11 mouse cellular contexts compared by ENCODE assay signal in the genomic region with DNA sequence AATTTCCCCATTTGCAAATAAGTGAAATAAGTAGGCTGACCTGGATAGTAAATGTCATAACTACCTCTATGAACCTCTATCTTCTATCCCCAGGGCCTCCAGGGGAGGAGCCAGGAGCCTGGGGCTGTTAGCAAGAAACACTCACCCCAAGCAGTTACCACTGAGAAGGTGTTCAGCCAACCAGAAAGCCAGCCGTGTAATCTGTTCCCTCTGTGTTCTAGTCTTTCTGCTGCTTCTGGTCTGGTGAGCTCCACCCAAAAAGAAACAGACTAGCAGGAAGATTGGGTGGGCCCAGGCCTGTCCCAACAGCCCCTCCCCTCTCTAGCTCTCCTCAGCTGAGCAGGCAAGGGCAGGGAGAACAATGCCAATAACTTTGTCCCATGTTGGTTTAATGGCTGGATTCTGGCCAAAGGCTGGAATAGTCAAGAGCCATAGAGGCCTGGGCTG. TPM values are rescaled to one million over a fixed set of nuclear protein-coding genes. Genes with fewer than 3 reads are reported as not detected.
DNase-seq lines count a peak whose midpoint lies in the region; ATAC-seq and TF ChIP-seq lines count a peak whose summit lies in the region.
"Had no signal": no experiment of that assay in that cellular context is flagged by ENCODE, and none has a peak within 500 bp of the region (broad histone marks: within the 10 kb centered on the region; RNA-seq: fewer than 3 reads in every experiment).

No protein-coding gene starts in this region.

- intact Hi-C loops in heart, postnatal 10 days (cut with DNase I): no loop called here

- H3K4me3 ChIP-seq in hindbrain, embryonic 10.5 days: no peak overlapping the region
- no peak overlapping the region for H3K4me3 ChIP-seq in hindbrain, postnatal 0 days (ENCODE audit: low read length)
- no peak overlapping the region for H3K4me3 ChIP-seq in bone marrow, adult 2 months (replicated peaks; ENCODE audit: control insufficient read depth, low read depth, low read length)
- H3K4me3 ChIP-seq in hindbrain, embryonic 13.5 days: no peak overlapping the region
- no peak overlapping the region for H3K4me3 ChIP-seq in forebrain, embryonic 14.5 days (ENCODE audit: low read depth, low read length)
- H3K4me3 ChIP-seq: midbrain, embryonic 12.5 days had no signal

- H3K4me1 ChIP-seq in hindbrain, embryonic 10.5 days (replicated peaks): peaks cover 5% of the 10 kb centered on the region; the same call in 1 of the 2 replicates
- H3K4me1 ChIP-seq in hindbrain, postnatal 0 days (ENCODE audit: insufficient read depth, low read length): peaks cover 8% of the 10 kb centered on the region
- H3K4me1 ChIP-seq in bone marrow, adult 2 months (ENCODE audit: control insufficient read depth, insufficient read depth, low read length): no peaks in the 10 kb centered on the region; the same call in 1 of the 2 replicates
- peaks cover 8% of the 10 kb centered on the region; the same call in 1 of the 2 replicates for H3K4me1 ChIP-seq in hindbrain, embryonic 13.5 days (replicated peaks)
- 0 out of 2 replicates have a peak, but pooled peaks cover 7% of the 10 kb centered on the region for H3K4me1 ChIP-seq in forebrain, embryonic 14.5 days (ENCODE audit: control insufficient read depth, insufficient read depth, low read length)
- H3K4me1 ChIP-seq: midbrain, embryonic 12.5 days had no signal

- no peak overlapping the region for H3K4me2 ChIP-seq in hindbrain, postnatal 0 days (ENCODE audit: low read depth, low read length)
- H3K4me2 ChIP-seq in hindbrain, embryonic 13.5 days: no peak overlapping the region
- H3K4me2 ChIP-seq in forebrain, embryonic 14.5 days (ENCODE audit: low read length): no peak overlapping the region
- H3K4me2 ChIP-seq: midbrain, embryonic 12.5 days had no signal

- H3K9me3 ChIP-seq in hindbrain, embryonic 10.5 days: no peaks in the 10 kb centered on the region
- H3K9me3 ChIP-seq in hindbrain, postnatal 0 days (ENCODE audit: low read length): no peaks in the 10 kb centered on the region
- H3K9me3 ChIP-seq in hindbrain, embryonic 13.5 days: no peaks in the 10 kb centered on the region
- no peaks in the 10 kb centered on the region for H3K9me3 ChIP-seq in forebrain, embryonic 14.5 days (replicated peaks; ENCODE audit: control insufficient read depth, low read length)
- H3K9me3 ChIP-seq: midbrain, embryonic 12.5 days had no signal

- H3K9ac ChIP-seq in hindbrain, postnatal 0 days (replicated peaks; ENCODE audit: low read length): no peak overlapping the region
- no peak overlapping the region for H3K9ac ChIP-seq in hindbrain, embryonic 13.5 days
- H3K9ac ChIP-seq in forebrain, embryonic 14.5 days (ENCODE audit: low read length): no peak overlapping the region
- H3K9ac ChIP-seq: midbrain, embryonic 12.5 days had no signal

- H3K27ac ChIP-seq in hindbrain, embryonic 10.5 days: peak overlapping the region; percentile 40; the same call in 1 of the 2 replicates
- H3K27ac ChIP-seq in hindbrain, postnatal 0 days: no peak overlapping the region
- H3K27ac ChIP-seq in bone marrow, adult 2 months (ENCODE audit: control insufficient read depth, insufficient read depth, low read depth, low read length, poor library complexity): peak overlapping the region; percentile 46
- no peak overlapping the region for H3K27ac ChIP-seq in hindbrain, embryonic 13.5 days
- no peak overlapping the region for H3K27ac ChIP-seq in forebrain, embryonic 14.5 days (ENCODE audit: low read depth, low read length)
- H3K27ac ChIP-seq: midbrain, embryonic 12.5 days had no signal

- no peak for DNase-seq in hindbrain, embryonic 10.5 days (ENCODE audit: low spot score)
- DNase-seq in hindbrain, postnatal 0 days (ENCODE audit: low spot score): no peak
- DNase-seq in heart, postnatal 10 days: peak; percentile 67 to 72
- DNase-seq in forebrain, embryonic 14.5 days (ENCODE audit: low spot score): no peak
- DNase-seq: cerebellum, postnatal 36 days had no signal

- TF ChIP-seq POLR2A in bone marrow, adult 2 months (IDR thresholded peaks at IDR 0.05; ENCODE audit: borderline replicate concordance, control insufficient read depth, low read depth, low read length): no peak

- WGBS in hindbrain, embryonic 10.5 days: 42% methylated on average over 1 of the region's 1 CpGs
- WGBS in hindbrain, postnatal 0 days: 19% methylated on average over 1 of the region's 1 CpGs
- 21% methylated on average over 1 of the region's 1 CpGs for WGBS in bone marrow, adult 2 months
- WGBS in hindbrain, embryonic 13.5 days: 56% methylated on average over 1 of the region's 1 CpGs
- WGBS in forebrain, embryonic 14.5 days: 52% methylated on average over 1 of the region's 1 CpGs

- H3K27me3 ChIP-seq in hindbrain, embryonic 10.5 days (ENCODE audit: insufficient read depth, poor library complexity, severe bottlenecking): peaks cover 9% of the 10 kb centered on the region; the same call in 1 of the 2 replicates
- H3K27me3 ChIP-seq in hindbrain, postnatal 0 days (ENCODE audit: insufficient read depth, low read length): no peaks in the 10 kb centered on the region
- H3K27me3 ChIP-seq in hindbrain, embryonic 13.5 days: 0 out of 2 replicates have a peak, but pooled peaks cover 3% of the 10 kb centered on the region
- no peaks in the 10 kb centered on the region for H3K27me3 ChIP-seq in forebrain, embryonic 14.5 days (replicated peaks; ENCODE audit: control insufficient read depth, insufficient read depth, low read length)

- H3K36me3 ChIP-seq in hindbrain, embryonic 10.5 days: no peaks in the 10 kb centered on the region
- H3K36me3 ChIP-seq in hindbrain, postnatal 0 days (ENCODE audit: insufficient read depth, low read length): no peaks in the 10 kb centered on the region
- H3K36me3 ChIP-seq in hindbrain, embryonic 13.5 days: no peaks in the 10 kb centered on the region
- no peaks in the 10 kb centered on the region for H3K36me3 ChIP-seq in forebrain, embryonic 14.5 days (ENCODE audit: control insufficient read depth, insufficient read depth, low read length)
- H3K36me3 ChIP-seq: midbrain, embryonic 12.5 days had no signal

- no peak for ATAC-seq in hindbrain, postnatal 0 days
- peak; percentile 87 for ATAC-seq in megakaryocyte progenitor cell, adult 5-6 weeks (replicated peaks; ENCODE audit: poor library complexity)
- no peak for ATAC-seq in CD4-positive, CD25-positive, alpha-beta regulatory T cell, adult 4 months
- ATAC-seq in hindbrain, embryonic 13.5 days (ENCODE audit: low FRiP score): no peak
- ATAC-seq in forebrain, embryonic 14.5 days: no peak

- no peak for TF ChIP-seq CTCF in hindbrain, postnatal 0 days (IDR thresholded peaks at IDR 0.05; ENCODE audit: low read depth)
- TF ChIP-seq CTCF in bone marrow, adult 2 months (IDR thresholded peaks at IDR 0.05; ENCODE audit: control insufficient read depth, insufficient read depth, low read length): no peak

RNA-seq across cellular contexts. Expression of a gene that starts 6.9 kb away (rescaled TPM):
- 13.2 and 14.0 TPM in 2 replicates for polyA plus RNA-seq in hindbrain, embryonic 10.5 days (2016; fragmentation: Nextera tagmentation; extraction: Ambion mirVana)
- total RNA-seq in hindbrain, postnatal 0 days (2014; rRNA removed): 28.2 and 28.3 TPM in 2 replicates
- 18.0 and 20.4 TPM in 2 replicates for polyA plus RNA-seq in hindbrain, postnatal 0 days (2015; fragmentation: Nextera tagmentation; extraction: Ambion mirVana)
- 10.4 and 11.8 TPM in 2 replicates for polyA plus RNA-seq in bone marrow, adult 2 months (2011; ENCODE audit: insufficient read depth, insufficient read length, low replicate concordance, missing spikeins)
- total RNA-seq in heart, postnatal 10 days (2021): 10 to 100 TPM; 25.5 to 37.3 TPM
- 7.4 and 9.1 TPM in 2 replicates for total RNA-seq in megakaryocyte progenitor cell, adult 5-6 weeks (2015)
- 6.6 and 7.8 TPM in 2 replicates for total RNA-seq in megakaryocyte progenitor cell, adult 5-6 weeks (2017)
- 1 to 10 TPM; 2.2 to 3.1 TPM for polyA plus RNA-seq in CD4-positive, CD25-positive, alpha-beta regulatory T cell, adult 4 months (2017; shearing (Covaris generic))
- 15.9 and 17.6 TPM in 2 replicates for polyA plus RNA-seq in hindbrain, embryonic 13.5 days (2015; fragmentation: Nextera tagmentation; extraction: Ambion mirVana)
- polyA plus RNA-seq in forebrain, embryonic 14.5 days (2014; fragmentation: Nextera tagmentation; extraction: Ambion mirVana): 14.8 and 17.0 TPM in 2 replicates

RNA-seq across cellular contexts. Expression of a gene that starts 37.5 kb away (rescaled TPM):
- polyA plus RNA-seq in hindbrain, embryonic 10.5 days (2016; fragmentation: Nextera tagmentation; extraction: Ambion mirVana): 0.34 and 0.55 TPM in 2 replicates
- total RNA-seq in hindbrain, postnatal 0 days (2014; rRNA removed): 3.9 and 5.5 TPM in 2 replicates
- 1.4 and 1.7 TPM in 2 replicates for polyA plus RNA-seq in hindbrain, postnatal 0 days (2015; fragmentation: Nextera tagmentation; extraction: Ambion mirVana)
- polyA plus RNA-seq in bone marrow, adult 2 months (2011; ENCODE audit: insufficient read depth, insufficient read length, low replicate concordance, missing spikeins): 0.56 and 3.0 TPM in 2 replicates
- 1 to 10 TPM; 5.1 to 5.9 TPM for total RNA-seq in heart, postnatal 10 days (2021)
- total RNA-seq in megakaryocyte progenitor cell, adult 5-6 weeks (2015): not detected in 2 replicates
- total RNA-seq in megakaryocyte progenitor cell, adult 5-6 weeks (2017): not detected in 2 replicates
- polyA plus RNA-seq in CD4-positive, CD25-positive, alpha-beta regulatory T cell, adult 4 months (2017; shearing (Covaris generic)): not detected
- 0.56 and 1.6 TPM in 2 replicates for polyA plus RNA-seq in hindbrain, embryonic 13.5 days (2015; fragmentation: Nextera tagmentation; extraction: Ambion mirVana)
- 1.2 and 1.7 TPM in 2 replicates for polyA plus RNA-seq in forebrain, embryonic 14.5 days (2014; fragmentation: Nextera tagmentation; extraction: Ambion mirVana)
- total RNA-seq: hematopoietic stem cell, adult 5-6 weeks had no signal

Comparison
In these comparisons a context has a peak if more than half of its experiments do, and no peak if none do; other contexts are left out.
1. H3K27ac ChIP-seq: peak in hindbrain, embryonic 10.5 days (single experiment) and bone marrow, adult 2 months (single experiment); none in hindbrain, postnatal 0 days (single experiment), hindbrain, embryonic 13.5 days (single experiment) and forebrain, embryonic 14.5 days (single experiment).
2. DNase-seq: peak in heart, postnatal 10 days (2 of 2); none in hindbrain, embryonic 10.5 days (single experiment), hindbrain, postnatal 0 days (single experiment) and forebrain, embryonic 14.5 days (single experiment).